Mouse (Mus musculus): Measurements from ENCODE around the gene Pitpnc1. TPM values are rescaled to one million over a fixed set of nuclear protein-coding genes. Genes with fewer than 3 reads are reported as not detected.

The Pitpnc1 gene
- total RNA-seq, 2 experiments from 2014 or later = 14.7 to 35.2 TPM

- peak; percentile 73 for ATAC-seq (replicated peaks; ENCODE audit: low FRiP score, poor library complexity, severe bottlenecking)
These were observed 131.2 kb downstream of the Pitpnc1 start for GRCm38 (mm10) chr11:107339224-107339805.

GRCm38 (mm10) chr11:107337391-107338148, 132.9 kb downstream of the Pitpnc1 start:
- no peak for ATAC-seq (replicated peaks; ENCODE audit: low FRiP score, poor library complexity, severe bottlenecking)

- ATAC-seq (replicated peaks; ENCODE audit: low FRiP score, poor library complexity, severe bottlenecking) = no peak
These were observed 134.7 kb downstream of the Pitpnc1 start for GRCm38 (mm10) chr11:107335756-107336155.

GRCm38 (mm10) chr11:107334849-107335484, 135.5 kb downstream of the Pitpnc1 start:
- ATAC-seq (replicated peaks; ENCODE audit: low FRiP score, poor library complexity, severe bottlenecking) = no peak

- ATAC-seq (replicated peaks; ENCODE audit: low FRiP score, poor library complexity, severe bottlenecking) = no peak
These were observed 137.6 kb downstream of the Pitpnc1 start for GRCm38 (mm10) chr11:107332905-107333304.

GRCm38 (mm10) chr11:107332332-107332731, 138.2 kb downstream of the Pitpnc1 start:
- ATAC-seq (replicated peaks; ENCODE audit: low FRiP score, poor library complexity, severe bottlenecking) = no peak

- ATAC-seq (replicated peaks; ENCODE audit: low FRiP score, poor library complexity, severe bottlenecking) = no peak
These were observed 139.1 kb downstream of the Pitpnc1 start for GRCm38 (mm10) chr11:107331425-107331824.

- no peak for ATAC-seq (replicated peaks; ENCODE audit: low FRiP score, poor library complexity, severe bottlenecking)
These were observed 143.2 kb downstream of the Pitpnc1 start for GRCm38 (mm10) chr11:107327326-107327725.

GRCm38 (mm10) chr11:107325739-107326725, 144.5 kb downstream of the Pitpnc1 start:
- ATAC-seq (replicated peaks; ENCODE audit: low FRiP score, poor library complexity, severe bottlenecking) = no peak

GRCm38 (mm10) chr11:107325226-107325625, 145.3 kb downstream of the Pitpnc1 start:
- no peak for ATAC-seq (replicated peaks; ENCODE audit: low FRiP score, poor library complexity, severe bottlenecking)

- ATAC-seq (replicated peaks; ENCODE audit: low FRiP score, poor library complexity, severe bottlenecking) = no peak
These were observed 147.3 kb downstream of the Pitpnc1 start for GRCm38 (mm10) chr11:107323173-107323572.

GRCm38 (mm10) chr11:107322226-107322625, 148.3 kb downstream of the Pitpnc1 start:
- ATAC-seq (replicated peaks; ENCODE audit: low FRiP score, poor library complexity, severe bottlenecking) = no peak

- ATAC-seq (replicated peaks; ENCODE audit: low FRiP score, poor library complexity, severe bottlenecking) = no peak
These were observed 148.7 kb downstream of the Pitpnc1 start for GRCm38 (mm10) chr11:107321819-107322218.

- no peak for ATAC-seq (replicated peaks; ENCODE audit: low FRiP score, poor library complexity, severe bottlenecking)
These were observed 150.6 kb downstream of the Pitpnc1 start for GRCm38 (mm10) chr11:107319861-107320260.

GRCm38 (mm10) chr11:107317653-107318281, 152.7 kb downstream of the Pitpnc1 start:
- ATAC-seq (replicated peaks; ENCODE audit: low FRiP score, poor library complexity, severe bottlenecking) = no peak

GRCm38 (mm10) chr11:107315475-107315874, 155.0 kb downstream of the Pitpnc1 start:
- ATAC-seq (replicated peaks; ENCODE audit: low FRiP score, poor library complexity, severe bottlenecking) = no peak

- no peak for ATAC-seq (replicated peaks; ENCODE audit: low FRiP score, poor library complexity, severe bottlenecking)
These were observed 160.0 kb downstream of the Pitpnc1 start for GRCm38 (mm10) chr11:107310338-107311121.

GRCm38 (mm10) chr11:107306170-107306569, 164.3 kb downstream of the Pitpnc1 start:
- no peak for ATAC-seq (replicated peaks; ENCODE audit: low FRiP score, poor library complexity, severe bottlenecking)

- no peak for ATAC-seq (replicated peaks; ENCODE audit: low FRiP score, poor library complexity, severe bottlenecking)
These were observed 168.4 kb downstream of the Pitpnc1 start for GRCm38 (mm10) chr11:107302141-107302540.

Data from erythroid progenitor cell, adult 5-6 weeks (primary cell).